Mouse (Mus musculus) megakaryocyte, embryonic 14.5 days (primary cell): ENCODE data around the gene Dram1. TPM values are rescaled to one million over a fixed set of nuclear protein-coding genes. Genes with fewer than 3 reads are reported as not detected.

Experiments
- H3K27me3 ChIP-seq: replicated peaks from 2 replicates; pipeline ENCODE3; 2012; ENCODE audit warnings: inconsistent platforms
- H3K36me3 ChIP-seq: replicated peaks from 2 replicates; pipeline ENCODE3; 2012; ENCODE audit warnings: low read length, inconsistent platforms, mixed read lengths
- H3K4me1 ChIP-seq: 2 replicates; pipeline ENCODE4 v1.6.1; 2012; ENCODE audit warnings: inconsistent platforms
- H3K4me3 ChIP-seq: replicated peaks from 2 replicates; pipeline ENCODE3; 2012; ENCODE audit warnings: moderate library complexity, mild to moderate bottlenecking, inconsistent platforms
- H3K9me3 ChIP-seq: 2 replicates; pipeline ENCODE4 v1.6.1; 2012; ENCODE audit warnings: inconsistent platforms
- FLI1 ChIP-seq: IDR thresholded peaks from 2 replicates; pipeline ENCODE4 v1.6.1; 2012; ENCODE audit warnings: low read length, inconsistent platforms, mixed read lengths
- GATA1 ChIP-seq: IDR thresholded peaks from 3 replicates; pipeline ENCODE4 v1.6.1; 2012; ENCODE audit warnings: mixed read lengths, low read length, inconsistent platforms, borderline replicate concordance
- polyA plus RNA-seq: library from polyadenylated mRNA; stranded (reverse); fragments of >175 nt; gene quantifications from 2 replicates; pipeline ENCODE4 v1.2.3, GENCODE M21; 2012; ENCODE audit warnings: low replicate concordance; ENCODE audit not compliant: insufficient read depth

Gene Dram1
- 0.72 TPM in 1 of 2 replicates, not detected in the other for polyA plus RNA-seq

GRCm38 (mm10) chr10:88379013-88379885 is at the start of gene Dram1, which contains the start of gene Gnptab:
Gene Dram1 (minus strand): TSS chr10:88379080.
Gene Gnptab (plus strand): TSS chr10:88379132.
- no peaks in the 10 kb centered on the region for H3K36me3 ChIP-seq
- peak within 1 kb of the TSS; percentile 99 for H3K4me3 ChIP-seq
- peaks cover 52% of the 10 kb centered on the region for H3K4me1 ChIP-seq
- TF ChIP-seq FLI1 (no peak), GATA1 (no peak)
- no peaks in the 10 kb centered on the region for H3K27me3 ChIP-seq
- H3K9me3 ChIP-seq, result no peaks in the 10 kb centered on the region

- H3K36me3 ChIP-seq, result peaks cover 69% of the 10 kb centered on the region
- TF ChIP-seq GATA1, result no peak
- no peak for TF ChIP-seq FLI1
- no peaks in the 10 kb centered on the region for H3K4me1 ChIP-seq
- no peaks in the 10 kb centered on the region for H3K9me3 ChIP-seq
- H3K4me3 ChIP-seq, result no peak overlapping the region
- H3K27me3 ChIP-seq, result no peaks in the 10 kb centered on the region
These were observed 49.1 kb upstream of the Dram1 start for GRCm38 (mm10) chr10:88427998-88428397.

GRCm38 (mm10) chr10:88426896-88427295 is 48.0 kb upstream of the Dram1 start:
- TF ChIP-seq FLI1 (no peak), GATA1 (no peak)
- Histone ChIP-seq H3K4me3 (no peak overlapping the region), H3K9me3 (no peaks in the 10 kb centered on the region), H3K4me1 (no peaks in the 10 kb centered on the region), H3K36me3 (peaks cover 69% of the 10 kb centered on the region), H3K27me3 (no peaks in the 10 kb centered on the region)

DNA sequence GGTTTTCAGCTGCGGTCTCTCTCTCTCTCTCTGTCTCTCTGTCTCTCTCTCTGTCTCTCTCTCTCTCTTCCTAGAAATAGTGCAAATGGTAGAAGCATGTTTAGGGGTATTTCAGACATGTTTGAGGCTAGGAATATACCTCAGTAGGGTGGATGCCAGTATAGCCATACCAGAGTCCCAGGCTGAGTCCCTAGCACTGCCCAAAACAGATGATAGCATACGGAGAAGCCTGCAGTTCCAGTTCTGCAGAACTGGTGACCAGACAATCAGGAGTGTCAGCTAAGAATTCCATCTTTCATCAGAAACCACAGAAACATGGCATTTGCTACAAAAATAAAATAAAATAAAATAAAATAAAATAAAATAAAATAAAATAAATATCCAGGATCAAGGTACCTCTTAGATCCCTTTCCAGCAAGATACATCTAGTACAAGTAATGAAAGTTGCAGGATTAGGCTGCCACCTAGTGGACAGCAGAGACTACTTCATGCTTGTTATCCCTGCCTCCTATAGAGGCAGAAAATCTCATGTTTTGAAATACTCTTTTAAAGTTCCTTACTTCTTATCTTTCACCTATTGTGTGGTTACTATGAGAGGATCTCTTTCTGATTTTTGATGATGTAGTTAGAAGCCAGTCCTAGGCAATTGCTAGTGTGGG is 47.4 kb upstream of the Dram1 start:
- Histone ChIP-seq H3K9me3 (no peaks in the 10 kb centered on the region), H3K36me3 (peaks cover 71% of the 10 kb centered on the region), H3K4me1 (no peaks in the 10 kb centered on the region), H3K4me3 (no peak overlapping the region), H3K27me3 (no peaks in the 10 kb centered on the region)
- TF ChIP-seq FLI1, result no peak
- no peak for TF ChIP-seq GATA1

- H3K27me3 ChIP-seq, result no peaks in the 10 kb centered on the region
- peaks cover 64% of the 10 kb centered on the region for H3K36me3 ChIP-seq
- peaks cover 5% of the 10 kb centered on the region; the same call in 1 of the 2 replicates for H3K4me1 ChIP-seq
- TF ChIP-seq GATA1 (no peak), FLI1 (no peak)
- no peak overlapping the region for H3K4me3 ChIP-seq
- no peaks in the 10 kb centered on the region for H3K9me3 ChIP-seq
These were observed 42.0 kb upstream of the Dram1 start for GRCm38 (mm10) chr10:88420655-88421435.

GRCm38 (mm10) chr10:88420141-88420541 is 41.3 kb upstream of the Dram1 start:
- no peak overlapping the region for H3K4me3 ChIP-seq
- peaks cover 70% of the 10 kb centered on the region for H3K36me3 ChIP-seq
- H3K27me3 ChIP-seq, result no peaks in the 10 kb centered on the region
- no peaks in the 10 kb centered on the region for H3K9me3 ChIP-seq
- no peak for TF ChIP-seq FLI1
- TF ChIP-seq GATA1, result no peak
- peaks cover 5% of the 10 kb centered on the region; the same call in 1 of the 2 replicates for H3K4me1 ChIP-seq

GRCm38 (mm10) chr10:88417686-88418085 is 38.8 kb upstream of the Dram1 start:
- Histone ChIP-seq H3K4me3 (no peak overlapping the region), H3K9me3 (no peaks in the 10 kb centered on the region), H3K4me1 (peaks cover 5% of the 10 kb centered on the region; the same call in 1 of the 2 replicates), H3K27me3 (no peaks in the 10 kb centered on the region), H3K36me3 (peaks cover 77% of the 10 kb centered on the region)
- TF ChIP-seq FLI1 (no peak), GATA1 (no peak)

GRCm38 (mm10) chr10:88412290-88412995 is 33.6 kb upstream of the Dram1 start:
- Histone ChIP-seq H3K9me3 (no peaks in the 10 kb centered on the region), H3K4me1 (peaks cover 5% of the 10 kb centered on the region; the same call in 1 of the 2 replicates), H3K4me3 (no peak overlapping the region), H3K27me3 (no peaks in the 10 kb centered on the region), H3K36me3 (peaks cover 39% of the 10 kb centered on the region)
- TF ChIP-seq GATA1, result no peak
- no peak for TF ChIP-seq FLI1

DNA sequence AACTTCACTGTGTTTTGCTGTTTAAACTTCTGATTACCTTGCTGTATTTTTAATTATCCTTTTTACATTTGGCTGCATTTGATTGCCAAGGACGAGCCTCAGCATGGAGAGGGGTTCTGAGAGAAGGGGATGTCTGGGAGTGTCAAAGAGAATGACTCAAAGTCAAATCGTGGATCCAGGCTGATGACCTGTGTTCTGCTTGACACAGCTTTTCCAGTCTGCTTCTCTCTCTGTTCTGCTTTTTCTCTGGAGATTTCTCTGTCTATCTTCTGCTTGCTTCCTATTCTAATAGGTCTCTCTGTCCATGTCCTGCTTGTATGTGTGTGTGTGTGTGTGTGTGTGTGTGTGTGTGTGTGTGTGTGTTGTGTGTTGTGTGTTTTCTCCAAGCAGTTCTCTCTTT is 30.9 kb upstream of the Dram1 start:
- TF ChIP-seq GATA1 (no peak), FLI1 (no peak)
- H3K36me3 ChIP-seq, result peaks cover 28% of the 10 kb centered on the region
- no peaks in the 10 kb centered on the region for H3K27me3 ChIP-seq
- H3K4me1 ChIP-seq, result no peaks in the 10 kb centered on the region
- no peaks in the 10 kb centered on the region for H3K9me3 ChIP-seq
- no peak overlapping the region for H3K4me3 ChIP-seq
